Mouse (Mus musculus): ENCODE data around the gene Ces2b. TPM values are rescaled to one million over a fixed set of nuclear protein-coding genes. Genes with fewer than 3 reads are reported as not detected.
"Not testable (repeated sequence)": the region's sequence is repeated elsewhere in the genome, so short reads cannot be mapped to it uniquely, and the experiment has no call there.

Ces2b gene
- polyA plus RNA-seq, 1 experiment from 2014 or later = not detected

- DNase-seq (ENCODE audit: low spot score) = no peak
- 60% methylated on average over 1 of the region's 1 CpGs for WGBS
These were observed 4.5 kb upstream of the Ces2b start for GRCm38 (mm10) chr8:104826912-104827311.

DNA sequence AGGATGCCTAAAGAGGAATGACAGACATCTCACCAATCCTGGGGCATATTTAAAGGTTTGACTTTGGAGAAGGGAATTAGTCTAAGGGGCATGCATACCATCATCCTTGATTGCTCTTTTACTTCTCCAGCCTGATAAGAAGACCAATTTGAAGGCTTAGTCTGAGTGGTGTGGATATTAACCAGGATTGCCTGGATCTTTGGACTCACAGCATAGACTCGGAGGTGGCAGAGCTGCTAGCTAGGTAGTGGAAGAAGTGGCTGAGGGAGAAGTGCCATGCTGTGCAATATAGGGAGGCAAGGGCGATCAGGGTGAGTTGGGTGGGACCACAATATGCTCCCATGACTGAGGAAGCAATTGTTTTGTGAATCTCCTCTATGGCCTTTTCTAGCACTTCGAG, 3.2 kb upstream of the Ces2b start:
- WGBS = 60% methylated on average over 3 of the region's 3 CpGs
- no peaks in the 10 kb centered on the region for H3K9me3 ChIP-seq (ENCODE audit: control insufficient read depth, low read length)
- H3K4me1 ChIP-seq (replicated peaks; ENCODE audit: control insufficient read depth, insufficient read depth, low read length) = no peaks in the 10 kb centered on the region
- no peak overlapping the region for H3K4me2 ChIP-seq
- H3K27me3 ChIP-seq (replicated peaks; ENCODE audit: control insufficient read depth, insufficient read depth, low read length) = no peaks in the 10 kb centered on the region
- ATAC-seq (replicated peaks; ENCODE audit: low FRiP score) = no peak
- no peak for DNase-seq (ENCODE audit: low spot score)
- H3K27ac ChIP-seq (ENCODE audit: low read depth, low read length) = no peak overlapping the region
- H3K36me3 ChIP-seq (ENCODE audit: control insufficient read depth, insufficient read depth, low read length) = no peaks in the 10 kb centered on the region
- no peak overlapping the region for H3K9ac ChIP-seq (ENCODE audit: low read depth, low read length)
- no peak overlapping the region for H3K4me3 ChIP-seq (ENCODE audit: low read depth, low read length)

More at GRCm38 (mm10) chr8:104826912-104827311, 4.5 kb upstream of the Ces2b start:
- Histone ChIP-seq H3K36me3 (ENCODE audit: control insufficient read depth, insufficient read depth, low read length) (no peaks in the 10 kb centered on the region), H3K9me3 (ENCODE audit: control insufficient read depth, low read length) (no peaks in the 10 kb centered on the region), H3K27ac (ENCODE audit: low read depth, low read length) (no peak overlapping the region), H3K4me1 (replicated peaks; ENCODE audit: control insufficient read depth, insufficient read depth, low read length) (no peaks in the 10 kb centered on the region), H3K27me3 (replicated peaks; ENCODE audit: control insufficient read depth, insufficient read depth, low read length) (no peaks in the 10 kb centered on the region), H3K9ac (ENCODE audit: low read depth, low read length) (no peak overlapping the region), H3K4me2 (no peak overlapping the region), H3K4me3 (ENCODE audit: low read depth, low read length) (no peak overlapping the region)
- ATAC-seq (replicated peaks; ENCODE audit: low FRiP score) = no peak

- Histone ChIP-seq H3K4me2 (no peak overlapping the region), H3K27ac (ENCODE audit: low read depth, low read length) (no peak overlapping the region), H3K4me3 (ENCODE audit: low read depth, low read length) (no peak overlapping the region), H3K9me3 (ENCODE audit: control insufficient read depth, low read length) (no peaks in the 10 kb centered on the region), H3K9ac (ENCODE audit: low read depth, low read length) (no peak overlapping the region), H3K27me3 (replicated peaks; ENCODE audit: control insufficient read depth, insufficient read depth, low read length) (no peaks in the 10 kb centered on the region), H3K36me3 (ENCODE audit: control insufficient read depth, insufficient read depth, low read length) (no peaks in the 10 kb centered on the region), H3K4me1 (replicated peaks; ENCODE audit: control insufficient read depth, insufficient read depth, low read length) (no peaks in the 10 kb centered on the region)
- DNase-seq (ENCODE audit: low spot score) = no peak
- WGBS = 65% methylated on average over 3 of the region's 3 CpGs
- no peak for ATAC-seq (replicated peaks; ENCODE audit: low FRiP score)
These were observed 10.1 kb downstream of the Ces2b start for GRCm38 (mm10) chr8:104841360-104842078.

DNA sequence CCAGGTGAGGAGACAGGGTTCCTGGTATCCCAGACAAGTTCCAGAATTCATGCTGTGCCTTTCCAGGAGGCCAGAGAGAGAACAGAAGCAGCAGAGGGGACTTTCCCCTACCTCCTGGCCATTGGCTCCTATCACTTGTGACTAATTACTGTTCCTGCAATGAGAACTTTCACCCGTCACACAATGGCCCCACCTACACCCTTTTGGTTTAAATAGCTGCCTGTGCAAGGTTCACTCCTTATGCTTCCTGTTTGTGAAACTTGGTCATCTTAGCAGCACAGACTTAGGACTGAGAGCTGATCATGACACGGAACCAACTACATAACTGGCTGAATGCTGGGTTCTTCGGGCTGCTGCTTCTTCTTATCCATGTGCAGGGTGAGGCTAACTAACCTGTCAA, 15.5 kb downstream of the Ces2b start, which contains the start of gene Ces2c:
TSS of gene Ces2c (plus strand) at position 238 of the 400 bp plus-strand sequence.
- no peaks in the 10 kb centered on the region for H3K27me3 ChIP-seq (replicated peaks; ENCODE audit: control insufficient read depth, insufficient read depth, low read length)
- H3K27ac ChIP-seq (ENCODE audit: low read depth, low read length) = no peak within 1 kb of the TSS
- no peak for ATAC-seq (replicated peaks; ENCODE audit: low FRiP score)

DNA sequence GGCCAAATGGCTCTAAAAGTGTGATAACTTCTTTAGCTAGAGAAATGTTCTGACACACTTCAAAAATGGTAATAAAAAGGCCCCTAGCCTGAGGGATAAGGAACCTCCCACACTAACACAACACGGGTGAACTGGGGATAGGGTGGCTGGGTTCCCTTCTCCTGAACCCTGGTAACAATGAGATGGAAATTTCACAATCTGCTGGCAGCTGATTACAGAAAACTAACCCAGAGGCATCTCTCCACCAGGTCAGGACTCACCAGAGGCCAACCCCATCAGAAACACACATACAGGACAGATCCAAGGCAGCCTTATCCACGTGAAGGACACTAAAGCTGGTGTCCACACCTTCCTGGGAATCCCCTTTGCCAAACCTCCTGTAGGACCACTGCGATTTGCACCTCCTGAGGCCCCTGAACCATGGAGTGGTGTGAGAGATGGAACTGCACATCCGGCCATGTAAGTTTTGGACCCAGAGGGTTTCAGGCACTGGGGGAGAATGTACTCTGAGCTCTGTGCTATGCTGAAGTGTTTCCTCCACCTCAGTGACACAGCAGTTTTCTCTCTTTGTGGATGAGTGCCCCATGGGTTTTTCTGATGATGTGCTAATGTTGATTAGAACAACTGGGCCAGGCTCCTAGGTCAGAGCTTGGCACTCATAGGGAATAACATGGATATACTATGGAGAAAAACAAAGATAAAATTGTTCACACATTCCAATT, 16.5 kb downstream of the Ces2b start:
- no peaks in the 10 kb centered on the region for H3K4me1 ChIP-seq (replicated peaks; ENCODE audit: control insufficient read depth, insufficient read depth, low read length)
- no peak overlapping the region for H3K4me3 ChIP-seq (ENCODE audit: low read depth, low read length)
- no peaks in the 10 kb centered on the region for H3K9me3 ChIP-seq (ENCODE audit: control insufficient read depth, low read length)
- H3K36me3 ChIP-seq (ENCODE audit: control insufficient read depth, insufficient read depth, low read length) = no peaks in the 10 kb centered on the region
- H3K9ac ChIP-seq (ENCODE audit: low read depth, low read length) = no peak overlapping the region
- no peak overlapping the region for H3K27ac ChIP-seq (ENCODE audit: low read depth, low read length)
- ATAC-seq (replicated peaks; ENCODE audit: low FRiP score) (no peak), DNase-seq (ENCODE audit: low spot score) (no peak)
- 60% methylated on average over 4 of the region's 4 CpGs for WGBS
- no peaks in the 10 kb centered on the region for H3K27me3 ChIP-seq (replicated peaks; ENCODE audit: control insufficient read depth, insufficient read depth, low read length)
- no peak overlapping the region for H3K4me2 ChIP-seq

More for the DNA sequence above, 15.5 kb downstream of the Ces2b start, which contains the start of gene Ces2c:
- H3K4me3 ChIP-seq (ENCODE audit: low read depth, low read length) = no peak within 1 kb of the TSS
- 77% methylated on average over 3 of the region's 3 CpGs for WGBS
- H3K4me1 ChIP-seq (replicated peaks; ENCODE audit: control insufficient read depth, insufficient read depth, low read length) = no peaks in the 10 kb centered on the region
- H3K9ac ChIP-seq (ENCODE audit: low read depth, low read length) = no peak within 1 kb of the TSS
- H3K36me3 ChIP-seq (ENCODE audit: control insufficient read depth, insufficient read depth, low read length) = no peaks in the 10 kb centered on the region
- no peak for DNase-seq (ENCODE audit: low spot score)
- H3K4me2 ChIP-seq = no peak within 1 kb of the TSS
- no peaks in the 10 kb centered on the region for H3K9me3 ChIP-seq (ENCODE audit: control insufficient read depth, low read length)

GRCm38 (mm10) chr8:104866844-104867531, 35.6 kb downstream of the Ces2b start:
- H3K9me3 ChIP-seq (ENCODE audit: control insufficient read depth, low read length); H3K27ac ChIP-seq (ENCODE audit: low read depth, low read length); ATAC-seq (replicated peaks; ENCODE audit: low FRiP score); DNase-seq (ENCODE audit: low spot score); H3K36me3 ChIP-seq (ENCODE audit: control insufficient read depth, insufficient read depth, low read length); H3K9ac ChIP-seq (ENCODE audit: low read depth, low read length); H3K27me3 ChIP-seq (replicated peaks; ENCODE audit: control insufficient read depth, insufficient read depth, low read length); H3K4me3 ChIP-seq (ENCODE audit: low read depth, low read length); H3K4me1 ChIP-seq (replicated peaks; ENCODE audit: control insufficient read depth, insufficient read depth, low read length); H3K4me2 ChIP-seq: not testable (repeated sequence)
- WGBS = no CpG with 5 or more reads among the region's 4 CpGs

GRCm38 (mm10) chr8:104868876-104869275, 37.5 kb downstream of the Ces2b start:
- H3K4me1 ChIP-seq (replicated peaks; ENCODE audit: control insufficient read depth, insufficient read depth, low read length); H3K9ac ChIP-seq (ENCODE audit: low read depth, low read length); H3K27me3 ChIP-seq (replicated peaks; ENCODE audit: control insufficient read depth, insufficient read depth, low read length); H3K4me2 ChIP-seq; H3K9me3 ChIP-seq (ENCODE audit: control insufficient read depth, low read length); H3K36me3 ChIP-seq (ENCODE audit: control insufficient read depth, insufficient read depth, low read length); H3K4me3 ChIP-seq (ENCODE audit: low read depth, low read length); H3K27ac ChIP-seq (ENCODE audit: low read depth, low read length); ATAC-seq (replicated peaks; ENCODE audit: low FRiP score); DNase-seq (ENCODE audit: low spot score): not testable (repeated sequence)
- no CpG with 5 or more reads among the region's 2 CpGs for WGBS

- not testable (repeated sequence) for H3K4me2 ChIP-seq; H3K9ac ChIP-seq (ENCODE audit: low read depth, low read length); ATAC-seq (replicated peaks; ENCODE audit: low FRiP score); H3K27me3 ChIP-seq (replicated peaks; ENCODE audit: control insufficient read depth, insufficient read depth, low read length); H3K27ac ChIP-seq (ENCODE audit: low read depth, low read length); H3K9me3 ChIP-seq (ENCODE audit: control insufficient read depth, low read length); H3K4me1 ChIP-seq (replicated peaks; ENCODE audit: control insufficient read depth, insufficient read depth, low read length); DNase-seq (ENCODE audit: low spot score); H3K4me3 ChIP-seq (ENCODE audit: low read depth, low read length); H3K36me3 ChIP-seq (ENCODE audit: control insufficient read depth, insufficient read depth, low read length)
- WGBS = no CpG with 5 or more reads among the region's 4 CpGs
These were observed 55.0 kb downstream of the Ces2b start for GRCm38 (mm10) chr8:104886223-104886926.
